8 mouse cellular contexts compared by ENCODE assay signal in the genomic region with DNA sequence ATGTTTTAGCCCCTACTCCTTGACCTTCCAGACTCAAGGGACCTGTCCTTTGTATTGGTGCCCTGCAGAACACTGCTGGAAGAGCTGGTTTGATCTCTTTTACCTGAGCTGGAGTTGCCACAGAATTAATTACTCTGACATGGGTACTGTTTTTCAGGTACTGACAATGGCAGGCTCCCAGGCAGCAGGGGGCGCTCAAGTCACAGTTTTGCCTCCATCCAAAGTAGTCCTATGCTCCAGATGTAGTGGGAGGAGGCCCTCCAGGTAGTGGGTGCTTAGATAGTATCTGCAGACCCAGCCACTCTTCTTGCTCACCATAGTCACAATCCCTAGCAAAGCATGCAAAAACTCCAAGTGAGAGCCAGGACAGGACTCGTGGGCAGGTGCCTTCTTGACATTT. TPM values are rescaled to one million over a fixed set of nuclear protein-coding genes. Genes with fewer than 3 reads are reported as not detected.
DNase-seq lines count a peak whose midpoint lies in the region; ATAC-seq and TF ChIP-seq lines count a peak whose summit lies in the region.

No protein-coding gene starts in this region.

- no peaks in the 10 kb centered on the region for H3K27me3 ChIP-seq in midbrain, embryonic 11.5 days (ENCODE audit: control insufficient read depth, insufficient read depth, low read length)
- no peaks in the 10 kb centered on the region for H3K27me3 ChIP-seq in midbrain, embryonic 15.5 days (replicated peaks)
- H3K27me3 ChIP-seq in kidney, postnatal 0 days (ENCODE audit: insufficient read depth, low read length): no peaks in the 10 kb centered on the region
- no peaks in the 10 kb centered on the region for H3K27me3 ChIP-seq in liver, adult 2 months (ENCODE audit: control insufficient read depth, insufficient read depth, low read length)

- H3K79me2 ChIP-seq in liver, adult 2 months (ENCODE audit: control insufficient read depth, insufficient read depth, low read length): no peaks in the 10 kb centered on the region

- H3K4me2 ChIP-seq in midbrain, embryonic 11.5 days: no peak overlapping the region
- H3K4me2 ChIP-seq in midbrain, embryonic 15.5 days: no peak overlapping the region
- no peak overlapping the region for H3K4me2 ChIP-seq in kidney, postnatal 0 days (ENCODE audit: low read length)

- no peak for ATAC-seq in midbrain, embryonic 11.5 days (ENCODE audit: low FRiP score)
- ATAC-seq in midbrain, embryonic 15.5 days (replicated peaks): no peak
- ATAC-seq in kidney, postnatal 0 days (replicated peaks; ENCODE audit: low FRiP score, low read depth): no peak

- H3K4me1 ChIP-seq in midbrain, embryonic 11.5 days (ENCODE audit: control insufficient read depth, insufficient read depth, low read length): no peaks in the 10 kb centered on the region; the same call in 1 of the 2 replicates
- H3K4me1 ChIP-seq in midbrain, embryonic 15.5 days: 0 out of 2 replicates have a peak, but pooled peaks cover 10% of the 10 kb centered on the region
- peaks cover 10% of the 10 kb centered on the region; the same call in 1 of the 2 replicates for H3K4me1 ChIP-seq in kidney, postnatal 0 days (replicated peaks; ENCODE audit: insufficient read depth, low read length)
- no peaks in the 10 kb centered on the region for H3K4me1 ChIP-seq in liver, adult 2 months (ENCODE audit: control insufficient read depth, insufficient read depth, low read length)

- TF ChIP-seq CTCF in gastrocnemius, adult 2 months (IDR thresholded peaks at IDR 0.05): peak; percentile 94
- peak; percentile 89 for TF ChIP-seq CTCF in kidney, postnatal 0 days (IDR thresholded peaks at IDR 0.05; ENCODE audit: low read depth)
- TF ChIP-seq CTCF in liver, adult 2 months (IDR thresholded peaks at IDR 0.05; ENCODE audit: low read depth, low read length): peak; percentile 97

- TF ChIP-seq POLR2A in liver, adult 2 months (IDR thresholded peaks at IDR 0.05; ENCODE audit: extremely low read depth, insufficient read depth, low read length): no peak

- H3K9me3 ChIP-seq in midbrain, embryonic 11.5 days (ENCODE audit: control insufficient read depth, low read length): no peaks in the 10 kb centered on the region
- no peaks in the 10 kb centered on the region for H3K9me3 ChIP-seq in midbrain, embryonic 15.5 days
- H3K9me3 ChIP-seq in kidney, postnatal 0 days (replicated peaks; ENCODE audit: low read length): no peaks in the 10 kb centered on the region

- intact Hi-C loops in gastrocnemius, adult 2 months (cut with DNase I): loop anchor here (1.0 to 10.0 kb wide), 4 partner anchors 39 to 149 kb away; no protein-coding TSS in a partner anchor

- no peak overlapping the region for H3K9ac ChIP-seq in midbrain, embryonic 11.5 days (ENCODE audit: low read length)
- H3K9ac ChIP-seq in midbrain, embryonic 15.5 days: no peak overlapping the region
- no peak overlapping the region for H3K9ac ChIP-seq in kidney, postnatal 0 days (ENCODE audit: low read depth, low read length)
- H3K9ac ChIP-seq in liver, adult 2 months (ENCODE audit: low read depth, low read length): no peak overlapping the region

- no peak overlapping the region for H3K4me3 ChIP-seq in midbrain, embryonic 11.5 days (ENCODE audit: low read depth, low read length)
- no peak overlapping the region for H3K4me3 ChIP-seq in midbrain, embryonic 15.5 days
- no peak overlapping the region for H3K4me3 ChIP-seq in gastrocnemius, adult 2 months
- no peak overlapping the region for H3K4me3 ChIP-seq in kidney, postnatal 0 days (replicated peaks; ENCODE audit: low read depth, low read length)
- no peak overlapping the region for H3K4me3 ChIP-seq in liver, adult 2 months (ENCODE audit: insufficient read depth, low read depth, low read length)

- peaks cover 3% of the 10 kb centered on the region; the same call in 1 of the 2 replicates for H3K36me3 ChIP-seq in midbrain, embryonic 11.5 days (ENCODE audit: control insufficient read depth, insufficient read depth, low read length)
- no peaks in the 10 kb centered on the region for H3K36me3 ChIP-seq in midbrain, embryonic 15.5 days (replicated peaks)
- H3K36me3 ChIP-seq in kidney, postnatal 0 days (ENCODE audit: insufficient read depth, low read length): peaks cover 9% of the 10 kb centered on the region; the same call in 1 of the 2 replicates
- no peaks in the 10 kb centered on the region for H3K36me3 ChIP-seq in liver, adult 2 months (ENCODE audit: control insufficient read depth, insufficient read depth, low read length)

- H3K27ac ChIP-seq in midbrain, embryonic 11.5 days (ENCODE audit: low read depth, low read length): no peak overlapping the region
- H3K27ac ChIP-seq in midbrain, embryonic 15.5 days: no peak overlapping the region
- no peak overlapping the region for H3K27ac ChIP-seq in gastrocnemius, adult 2 months
- no peak overlapping the region for H3K27ac ChIP-seq in kidney, postnatal 0 days
- no peak overlapping the region for H3K27ac ChIP-seq in liver, adult 2 months (replicated peaks; ENCODE audit: insufficient read depth, low read depth, low read length)

- WGBS in midbrain, embryonic 11.5 days: 48% methylated on average over 2 of the region's 2 CpGs
- WGBS in midbrain, embryonic 15.5 days: 44% methylated on average over 2 of the region's 2 CpGs
- WGBS in kidney, postnatal 0 days: 33% methylated on average over 2 of the region's 2 CpGs
- 42% methylated on average over 2 of the region's 2 CpGs for WGBS in liver, adult 2 months

- DNase-seq in midbrain, embryonic 11.5 days (ENCODE audit: low spot score, missing footprints): peak; percentile 93
- peak; percentile 69 to 81 for DNase-seq in cerebellum, adult 18-20 months
- DNase-seq in gastrocnemius, adult 2 months: peak; percentile 86
- peak; percentile 71 for DNase-seq in kidney, postnatal 0 days (ENCODE audit: low spot score)
- DNase-seq in liver, adult 2 months (ENCODE audit: extremely low read depth, low read depth, low spot score): peak; percentile 53
- DNase-seq in ovary, postnatal 10 days (ENCODE audit: low spot score): peak; percentile 50
- peak; percentile 31 to 34 for DNase-seq in thymus, adult 18-20 months

RNA-seq across cellular contexts. Expression of a gene that starts 36.6 kb away (rescaled TPM):
- polyA plus RNA-seq in midbrain, embryonic 11.5 days (2014; fragmentation: Nextera tagmentation; extraction: Ambion mirVana): 47.5 and 49.0 TPM in 2 replicates
- 52.7 and 60.1 TPM in 2 replicates for polyA plus RNA-seq in midbrain, embryonic 15.5 days (2015; fragmentation: Nextera tagmentation; extraction: Ambion mirVana)
- total RNA-seq in gastrocnemius, adult 2 months (2021): 1 to 10 TPM; 2.2 to 3.0 TPM
- polyA plus RNA-seq in kidney, postnatal 0 days (2015; fragmentation: Nextera tagmentation; extraction: Ambion mirVana): 17.5 and 19.2 TPM in 2 replicates
- total RNA-seq in liver, adult 2 months (2014; rRNA removed): 3.0 and 4.7 TPM in 2 replicates
- 6.3 and 6.8 TPM in 2 replicates for polyA plus RNA-seq in liver, adult 2 months (2012; rRNA removed)

RNA-seq across cellular contexts. Expression of a gene that starts 55.4 kb away (rescaled TPM):
- polyA plus RNA-seq in midbrain, embryonic 11.5 days (2014; fragmentation: Nextera tagmentation; extraction: Ambion mirVana): 0.26 and 0.69 TPM in 2 replicates
- 0.49 and 0.67 TPM in 2 replicates for polyA plus RNA-seq in midbrain, embryonic 15.5 days (2015; fragmentation: Nextera tagmentation; extraction: Ambion mirVana)
- total RNA-seq in gastrocnemius, adult 2 months (2021): under 1 TPM; 0.25 to 0.48 TPM
- 4.1 and 5.2 TPM in 2 replicates for polyA plus RNA-seq in kidney, postnatal 0 days (2015; fragmentation: Nextera tagmentation; extraction: Ambion mirVana)
- 239 and 244 TPM in 2 replicates for total RNA-seq in liver, adult 2 months (2014; rRNA removed)
- 780 and 1,032 TPM in 2 replicates for polyA plus RNA-seq in liver, adult 2 months (2012; rRNA removed)

Comparison
In these comparisons a context has a peak if more than half of its experiments do, and no peak if none do; other contexts are left out.
1. DNase-seq: peak in every context shown above with its lines; median percentile 93 in midbrain, embryonic 11.5 days; 86 in gastrocnemius, adult 2 months; 75 in cerebellum, adult 18-20 months; 71 in kidney, postnatal 0 days; 53 in liver, adult 2 months; 50 in ovary, postnatal 10 days; 32 in thymus, adult 18-20 months.
2. RNA of a gene that starts 55.4 kb away (polyA plus RNA-seq): 780 to 1,032 TPM in liver, adult 2 months; 4.1 to 5.2 TPM in kidney, postnatal 0 days, 0.49 to 0.67 TPM in midbrain, embryonic 15.5 days and 0.26 to 0.69 TPM in midbrain, embryonic 11.5 days; every median in the first group is over 100 times any median in the second.
3. Peak in every context shown above with its lines, with median percentiles within 50 percentile points of each other: CTCF ChIP-seq.